Mouse (Mus musculus) adrenal gland, postnatal 14 days (tissue): ENCODE data around the gene Carmil3. TPM values are rescaled to one million over a fixed set of nuclear protein-coding genes. Genes with fewer than 3 reads are reported as not detected.

Experiments
- DNase-seq: peaks from one replicate; pipeline ENCODE4 v3.0.0; 2021; ENCODE audit warnings: mixed read lengths
- long read RNA-seq, 2 experiments: library from polyadenylated mRNA; stranded (forward); transcript quantifications; one replicate each; pipeline ENCODE4 v2.0.0; 2021
- total RNA-seq: library from RNA; stranded (reverse); gene quantifications from 2 replicates; pipeline ENCODE4 v1.2.3, GENCODE M21; 2021

Carmil3 gene
- total RNA-seq, result 6.9 TPM in 2 replicates
- long read RNA-seq, experiment 1, partial matches to known transcripts, result 0 of 1 reads
- long read RNA-seq, experiment 1, other reads (novel, unspliced or antisense), result 1 of 1 reads
- long read RNA-seq, experiment 2, partial matches to known transcripts, result 0 of 2 reads
- long read RNA-seq, experiment 2, other reads (novel, unspliced or antisense), result 2 of 2 reads

DNA sequence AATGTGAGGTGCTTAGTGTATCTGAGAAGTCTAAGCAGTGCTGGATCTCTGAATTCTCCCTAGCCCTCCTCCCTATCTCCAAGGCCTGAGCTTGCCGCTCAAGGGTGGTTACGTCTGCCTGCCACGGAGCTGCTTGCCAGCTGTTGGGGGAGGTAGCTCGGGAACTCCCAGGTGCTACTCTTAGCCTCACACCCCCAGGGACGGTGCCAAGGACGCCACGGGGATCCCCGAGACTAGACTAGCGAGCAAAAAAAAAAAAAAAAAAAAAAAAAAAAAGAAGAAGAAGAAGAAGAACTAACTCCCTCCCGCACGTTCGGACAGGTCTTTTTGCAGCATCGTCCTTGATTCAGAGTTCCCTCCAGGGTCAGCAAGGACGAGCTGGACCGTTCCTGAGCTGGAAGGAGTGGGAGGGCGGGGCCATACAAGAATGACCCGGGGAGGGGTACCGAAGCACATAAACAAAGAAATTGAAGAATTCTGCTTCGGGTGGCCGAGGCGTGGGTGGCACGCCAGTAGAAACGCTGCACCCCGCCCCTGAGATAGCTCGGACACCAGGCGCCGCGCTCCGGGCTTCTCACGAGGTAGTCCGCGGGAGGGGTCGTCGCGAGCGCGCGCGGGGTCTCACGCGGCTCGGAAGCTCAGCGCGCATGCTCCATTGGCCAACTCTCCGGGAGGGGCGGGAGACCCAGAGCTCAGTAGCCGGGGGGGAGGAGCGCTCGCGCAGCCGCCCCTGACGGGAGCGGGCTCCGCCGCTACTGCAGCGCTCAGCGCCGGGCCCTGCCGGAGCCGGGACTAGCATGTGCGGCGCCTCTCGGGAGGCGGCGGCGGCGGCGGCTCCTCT lies at the start of gene Carmil3:
Gene Carmil3 (plus strand): TSS at position 291 of the 841 bp plus-strand sequence.
- DNase-seq, result peak; percentile 77

DNA sequence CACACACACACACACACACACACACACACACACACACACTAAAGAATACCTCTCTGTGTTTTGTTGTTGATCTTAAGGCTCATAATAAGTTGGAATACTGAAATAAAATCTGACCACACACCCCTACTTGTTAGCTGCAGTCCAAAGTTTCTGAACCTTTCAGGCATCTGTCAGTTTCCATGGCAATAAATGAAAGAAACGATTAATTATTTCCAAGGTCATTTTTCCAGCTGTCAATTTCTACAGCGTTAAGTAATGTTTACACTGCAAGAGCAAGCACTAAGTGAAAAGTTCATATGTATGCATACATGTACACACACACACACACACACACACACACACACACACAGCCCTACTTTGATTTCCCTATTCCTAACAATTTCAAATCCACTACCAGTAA lies 32.8 kb upstream of the Carmil3 start:
- no peak for DNase-seq

DNA sequence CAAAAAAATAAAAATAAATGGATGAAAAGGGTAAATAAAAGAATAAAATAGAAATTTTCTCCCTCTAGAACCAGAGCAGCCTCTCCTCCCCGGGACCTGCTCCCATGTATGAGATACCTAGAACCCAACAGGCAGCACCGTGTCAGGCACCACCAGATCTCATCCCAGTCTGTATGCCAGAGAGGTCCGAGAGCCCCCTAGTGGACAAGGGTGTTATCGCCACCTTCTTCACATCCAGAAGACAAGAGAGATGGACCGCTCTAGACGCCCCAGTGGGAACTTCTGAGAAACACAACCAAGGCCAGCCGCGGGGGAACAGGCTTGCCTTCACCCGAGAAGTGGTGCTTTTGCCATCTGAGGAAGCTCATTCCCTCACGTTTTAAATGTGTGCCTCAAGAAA lies 32.2 kb upstream of the Carmil3 start:
- DNase-seq, result peak; percentile 70

DNA sequence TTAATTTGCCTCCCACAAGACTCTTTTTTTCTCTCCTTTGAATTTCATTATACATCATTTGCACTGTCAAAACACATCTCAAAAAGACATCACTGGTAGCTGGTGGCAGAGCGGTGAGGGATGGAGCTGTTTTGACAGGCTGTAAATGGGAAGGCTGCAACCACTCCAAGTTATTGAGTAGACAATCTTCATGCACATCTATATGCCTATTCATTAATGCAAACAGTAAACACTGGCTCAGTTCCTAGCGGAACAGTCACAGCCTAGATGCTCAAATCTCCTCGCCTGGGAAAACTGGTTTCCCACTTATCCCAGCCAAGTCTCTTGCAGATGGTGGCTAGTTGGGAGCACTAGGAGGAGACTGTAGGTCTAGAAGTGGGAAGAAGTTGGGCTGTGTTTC lies 31.7 kb upstream of the Carmil3 start:
- DNase-seq, result no peak

DNA sequence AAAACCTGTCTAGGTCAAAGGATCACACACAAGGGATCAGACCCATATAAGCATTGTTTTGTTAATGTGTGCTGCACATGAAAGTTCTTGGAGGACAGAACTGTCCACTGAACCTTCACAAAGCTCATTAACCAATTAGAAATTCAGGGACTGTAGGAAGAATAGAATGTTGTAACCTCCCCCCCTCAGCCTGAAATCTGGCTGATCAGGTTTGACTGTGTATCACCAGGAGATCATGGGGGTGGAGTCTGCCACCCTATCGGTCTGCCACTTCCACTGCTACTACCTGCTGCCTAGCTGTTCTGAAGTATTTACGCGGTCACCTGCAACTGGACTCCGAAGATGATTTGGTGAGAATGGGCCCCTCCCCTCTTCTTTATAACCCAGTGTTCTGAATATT lies 30.7 kb upstream of the Carmil3 start:
- DNase-seq, result no peak

DNA sequence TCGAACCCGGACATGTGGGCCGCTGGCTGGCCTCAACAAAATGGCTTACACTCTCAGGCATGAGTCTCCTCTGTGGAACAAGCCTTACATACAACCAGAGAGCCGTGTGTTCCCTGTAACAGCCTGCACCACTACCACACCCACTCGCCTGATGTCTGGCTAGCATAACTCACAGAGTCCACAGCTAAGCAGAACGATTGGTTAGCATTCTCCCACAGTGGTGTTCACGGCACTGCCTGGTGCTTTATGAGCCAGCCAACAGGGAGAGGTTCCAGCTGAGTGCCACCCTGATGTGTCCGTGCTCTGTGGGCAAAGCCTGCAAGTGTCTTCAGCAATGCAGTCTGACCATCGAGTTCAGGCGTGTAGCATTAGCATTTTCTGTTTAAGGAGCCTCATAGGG lies 30.2 kb upstream of the Carmil3 start:
- no peak for DNase-seq

DNA sequence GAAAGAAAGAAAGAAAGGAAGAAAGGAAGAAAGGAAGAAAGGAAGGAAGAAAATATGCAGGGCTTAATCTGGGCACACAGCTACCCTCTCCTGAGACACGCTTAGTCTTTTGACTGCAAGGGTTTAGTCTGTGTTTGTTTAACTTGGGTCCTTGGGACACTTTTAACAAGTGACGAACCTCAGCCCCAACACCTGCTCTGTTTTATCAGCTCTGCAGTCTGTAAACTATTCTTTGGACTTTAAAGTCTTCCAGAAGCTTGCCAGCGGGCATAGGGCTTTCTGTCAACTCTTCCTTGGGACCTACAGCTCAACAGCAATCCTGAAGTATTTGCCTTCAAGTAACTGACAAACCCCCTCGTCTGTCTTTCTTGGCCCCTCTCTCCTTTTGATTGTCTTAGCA lies 28.7 kb upstream of the Carmil3 start:
- DNase-seq, result no peak

DNA sequence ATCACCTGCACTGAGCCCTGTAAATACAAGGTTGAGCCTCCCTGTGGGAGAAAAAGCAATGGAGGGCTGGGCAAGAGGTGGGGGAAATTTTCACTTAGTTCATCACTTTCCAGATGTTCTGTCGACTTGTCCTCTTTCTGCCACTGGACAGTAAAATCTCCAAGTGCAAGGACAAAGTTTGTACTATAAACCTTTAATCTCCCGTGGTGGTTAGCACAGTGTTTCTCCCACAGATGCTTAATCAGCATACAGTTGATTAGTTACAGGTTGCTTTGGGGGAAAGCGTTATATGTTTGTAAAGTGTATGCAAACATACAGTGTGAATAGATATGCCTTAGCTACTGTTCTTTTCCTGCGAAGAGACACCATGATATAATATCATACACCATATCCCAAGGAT lies 24.0 kb upstream of the Carmil3 start:
- no peak for DNase-seq

DNA sequence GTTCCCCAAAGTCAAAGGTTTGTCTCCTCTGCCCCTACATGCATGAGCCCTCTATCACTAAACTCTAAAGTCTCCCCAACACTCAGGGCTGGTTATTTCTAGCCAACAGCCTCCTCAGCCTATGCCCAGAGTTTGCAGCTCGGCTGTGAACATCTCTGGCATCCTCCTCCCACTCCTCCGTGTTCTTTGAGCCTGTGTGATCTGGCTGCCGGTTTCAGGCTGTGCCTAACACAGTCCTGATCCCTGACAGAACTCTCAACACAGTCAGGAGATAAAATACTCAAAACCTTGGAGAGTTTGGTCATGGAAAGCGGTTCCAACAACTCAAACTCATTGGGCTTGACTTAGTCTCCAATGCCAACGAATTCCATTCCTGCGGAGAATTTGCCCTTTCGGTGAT lies 23.3 kb upstream of the Carmil3 start:
- DNase-seq, result no peak

DNA sequence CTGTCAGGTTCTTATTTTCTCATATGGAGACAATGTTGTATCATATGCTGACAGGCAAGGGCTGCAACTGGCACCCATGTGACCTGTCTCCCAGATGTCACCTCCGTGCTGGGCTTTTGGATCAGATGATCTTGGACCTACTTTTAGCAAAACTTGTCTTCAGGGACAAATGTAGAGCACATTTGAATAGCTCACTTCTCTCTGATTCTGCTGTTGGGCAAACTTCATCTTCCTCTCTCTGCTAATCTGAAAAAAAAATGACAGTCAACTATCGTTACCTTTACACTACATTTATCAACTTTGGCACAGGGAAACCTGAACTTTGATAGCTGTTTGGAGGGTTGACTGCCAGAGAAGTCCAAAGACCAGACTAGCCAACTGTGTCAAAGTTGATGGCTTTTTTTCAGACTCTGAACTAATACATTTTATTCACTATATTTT lies 22.1 kb upstream of the Carmil3 start:
- no peak for DNase-seq

DNA sequence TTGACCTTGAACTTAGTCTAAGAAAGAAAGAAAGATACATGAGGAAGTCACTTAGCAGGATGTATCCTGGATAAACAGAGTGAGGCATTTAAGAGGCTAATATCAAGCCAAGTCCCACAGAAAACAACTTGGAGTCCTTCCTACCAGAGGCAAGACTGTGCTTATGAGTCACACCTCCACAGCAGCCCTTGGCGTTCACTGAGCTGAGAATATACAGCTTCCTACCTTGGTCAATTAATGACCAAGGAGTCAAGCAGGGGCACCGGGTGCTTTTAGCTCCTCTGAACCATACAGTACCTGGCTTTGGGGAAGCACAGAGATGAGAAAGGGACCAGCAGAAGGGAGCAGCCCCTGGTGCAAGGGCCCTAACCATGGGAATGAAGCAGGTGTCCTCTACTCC lies 21.4 kb upstream of the Carmil3 start:
- DNase-seq, result no peak

DNA sequence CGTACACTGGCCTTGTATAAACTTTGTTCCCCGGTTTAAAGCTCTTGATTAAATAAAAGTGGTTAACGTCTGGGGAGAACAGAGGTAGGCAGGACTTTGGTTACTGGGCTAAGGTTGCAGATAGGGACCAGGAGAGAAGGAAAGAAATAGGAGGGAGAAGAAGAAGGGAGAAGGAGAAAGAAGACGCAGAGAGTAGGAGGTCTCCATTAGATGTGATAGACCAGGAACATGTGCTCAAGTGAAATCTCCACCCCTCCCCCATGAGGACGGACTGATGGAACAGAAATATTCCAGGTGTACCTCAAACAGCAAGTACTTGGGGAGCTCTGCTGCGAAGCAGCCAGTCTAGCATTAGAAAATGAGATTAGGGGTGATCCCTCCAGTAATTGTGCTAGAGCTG lies 20.6 kb upstream of the Carmil3 start:
- no peak for DNase-seq

DNA sequence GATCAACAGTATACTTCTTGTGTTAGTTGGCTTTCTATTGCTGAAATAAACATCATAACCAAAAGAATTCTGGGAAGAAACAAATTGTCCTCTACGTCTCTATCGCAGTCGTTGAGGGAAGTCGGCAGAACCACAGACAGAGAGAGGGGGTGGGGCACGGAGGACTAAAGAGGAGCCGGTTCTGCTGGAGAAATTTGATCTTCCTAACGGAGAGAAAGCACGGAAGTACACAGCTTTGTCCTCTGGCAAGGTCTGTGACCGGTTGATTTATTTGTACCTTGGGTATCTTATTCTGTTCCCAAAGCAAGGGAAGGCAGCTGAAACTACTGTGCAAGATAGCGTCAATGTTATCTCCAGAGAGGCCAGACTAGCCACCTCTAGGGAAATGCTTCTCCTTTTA lies 19.6 kb upstream of the Carmil3 start:
- peak; percentile 48 for DNase-seq

DNA sequence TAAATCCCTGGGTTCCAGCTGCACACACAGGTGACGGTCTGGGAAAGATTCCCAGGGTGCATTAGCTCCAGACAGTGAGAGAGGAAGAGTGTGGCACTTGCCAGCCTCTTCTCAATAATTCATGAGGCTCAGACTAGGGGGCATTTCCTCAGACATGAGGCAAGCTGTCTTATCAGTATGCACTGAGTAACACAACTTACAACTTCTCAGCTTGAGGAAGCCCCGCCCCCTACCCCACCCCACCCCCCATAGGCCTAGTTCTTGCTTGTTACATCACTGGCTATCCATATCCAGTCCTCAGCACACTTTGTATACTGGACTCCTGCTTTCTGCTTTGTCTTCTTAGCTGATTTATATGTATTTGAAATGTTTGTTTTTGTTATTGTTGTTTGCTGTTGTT lies 14.8 kb upstream of the Carmil3 start:
- DNase-seq, result no peak

DNA sequence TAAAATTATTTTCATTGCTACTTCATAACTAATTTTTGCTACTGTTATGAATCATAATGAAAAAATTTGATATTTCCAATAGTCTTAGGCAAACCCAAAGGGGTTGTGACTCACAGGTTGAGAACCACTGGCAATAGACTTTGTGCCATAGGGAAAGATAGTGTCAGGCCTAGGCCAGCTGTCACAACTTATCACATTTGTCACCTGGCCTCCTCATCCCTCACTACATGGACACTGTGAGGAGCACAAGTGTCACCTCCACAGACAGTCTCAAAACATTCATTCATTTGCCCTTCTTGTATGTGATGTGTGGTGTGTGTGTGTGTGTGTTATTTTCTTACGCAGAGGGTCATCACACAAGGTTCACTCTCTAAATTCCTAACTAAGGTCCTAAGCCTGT lies 13.0 kb upstream of the Carmil3 start:
- DNase-seq, result no peak

DNA sequence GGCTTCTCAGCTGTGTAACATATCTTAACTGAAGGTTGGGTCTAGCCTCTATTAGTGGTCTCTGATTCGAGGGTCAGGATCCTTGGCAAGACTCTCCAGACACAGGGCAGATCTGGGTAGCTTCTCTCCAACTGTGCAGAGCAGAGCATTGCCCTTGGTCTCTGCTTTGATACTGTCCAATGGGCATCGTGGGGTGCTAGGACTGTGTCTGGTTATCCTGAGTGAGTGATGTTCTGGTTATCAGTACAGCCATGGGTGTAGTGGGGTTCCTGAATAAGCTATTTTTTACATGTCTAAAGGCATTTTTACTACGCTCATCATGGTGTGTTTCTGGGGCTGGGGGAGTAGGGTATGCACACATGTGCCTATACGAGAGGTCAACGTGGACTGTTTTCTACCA lies 12.6 kb upstream of the Carmil3 start:
- DNase-seq, result no peak

DNA sequence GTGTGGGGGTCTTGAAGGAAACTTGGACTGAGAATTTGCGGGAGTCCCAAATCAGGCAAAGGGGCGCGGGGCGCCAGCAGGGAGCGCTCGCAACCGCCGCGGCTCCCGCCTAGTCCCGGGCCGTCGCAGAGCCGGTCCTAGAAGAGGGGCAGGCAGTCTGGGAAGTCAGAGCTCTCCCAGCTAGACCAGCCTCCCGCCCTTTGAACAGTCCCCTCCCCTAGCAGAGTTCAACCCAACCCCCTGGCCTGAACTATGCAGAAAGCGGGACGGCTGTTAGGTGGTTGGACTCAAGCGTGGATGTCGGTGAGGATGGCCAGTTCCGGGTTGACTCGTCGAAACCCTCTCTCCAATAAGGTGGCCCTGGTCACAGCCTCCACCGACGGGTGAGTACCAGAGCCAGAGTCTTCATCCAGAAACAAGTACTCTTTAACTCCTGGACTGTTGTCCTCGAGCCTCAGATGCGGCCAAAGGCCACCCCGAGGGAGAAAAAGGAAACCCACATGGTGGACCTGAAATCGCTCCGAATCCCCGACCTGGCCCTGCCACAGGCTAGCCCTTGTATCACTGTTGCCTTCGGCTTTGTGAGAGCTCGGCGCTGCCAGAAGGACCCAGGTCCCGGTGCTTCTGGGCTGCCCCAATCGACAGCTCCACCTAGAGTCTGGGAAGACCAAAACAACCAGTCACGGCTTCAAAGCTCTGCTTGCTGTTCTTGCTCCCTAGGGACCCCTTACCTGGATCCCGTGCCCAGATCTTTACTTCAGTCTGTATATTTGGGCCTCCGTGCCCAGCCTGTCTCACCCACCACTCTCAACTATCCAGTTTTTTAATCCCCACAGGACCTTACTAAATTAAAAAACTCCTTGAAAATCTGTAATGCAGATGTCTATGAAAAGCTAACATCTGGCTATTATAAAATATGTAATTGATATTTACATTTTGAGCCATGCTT lies 11.5 kb upstream of the Carmil3 start, which contains the start of gene Dhrs4:
Gene Dhrs4 (plus strand): TSS at position 108 of the 949 bp plus-strand sequence.
- peak; percentile 91 for DNase-seq

DNA sequence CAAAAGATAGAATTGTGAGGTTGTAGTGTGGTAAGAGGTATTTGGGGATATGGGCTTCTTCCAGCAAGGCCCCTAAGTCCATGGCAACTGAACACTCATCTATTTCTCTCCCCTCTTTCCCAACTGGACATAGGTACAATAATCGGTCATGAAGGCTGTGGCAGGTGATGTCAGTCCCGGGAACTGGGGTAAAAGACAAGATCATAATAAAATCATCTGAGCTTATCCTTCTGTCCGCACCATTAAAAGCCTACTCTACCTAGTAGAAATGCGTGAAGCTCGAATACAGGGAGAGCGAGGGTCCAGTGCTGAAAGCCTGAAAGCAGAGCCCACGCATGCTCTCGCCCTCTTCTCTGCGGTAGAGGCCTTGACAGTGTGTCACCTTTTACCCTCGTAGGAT lies 10.8 kb upstream of the Carmil3 start:
- DNase-seq, result no peak

DNA sequence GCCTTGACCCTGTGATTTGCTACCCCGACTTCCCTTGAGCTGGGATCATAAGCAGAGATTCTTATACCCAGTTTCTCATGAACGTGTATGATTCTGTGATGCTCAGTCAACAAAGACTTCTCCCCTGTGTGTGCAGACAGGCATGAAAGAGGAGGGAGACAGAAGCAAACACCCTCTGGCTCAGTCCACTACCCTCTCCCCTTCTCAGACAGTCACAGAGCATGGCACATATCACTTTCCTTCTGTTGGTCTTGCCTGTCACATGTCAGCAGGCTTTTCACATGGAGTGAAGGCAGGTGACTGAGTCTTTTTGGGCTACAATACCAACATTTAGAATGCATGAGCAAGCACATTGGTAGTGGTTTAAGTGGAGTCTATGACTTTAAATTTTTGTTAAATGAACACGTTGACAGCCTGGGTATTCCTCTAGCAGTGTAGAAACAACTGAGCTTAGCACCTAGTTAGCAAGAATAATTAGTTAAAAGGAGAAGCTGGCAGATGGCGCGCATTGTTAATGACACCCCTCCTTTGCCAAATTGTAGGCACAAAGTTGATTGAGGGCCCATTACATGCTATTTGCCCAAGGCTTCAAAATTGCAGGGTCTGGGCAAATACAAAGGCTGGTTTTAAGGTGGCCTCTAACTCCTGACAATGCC lies 5.9 kb upstream of the Carmil3 start:
- DNase-seq, result no peak

DNA sequence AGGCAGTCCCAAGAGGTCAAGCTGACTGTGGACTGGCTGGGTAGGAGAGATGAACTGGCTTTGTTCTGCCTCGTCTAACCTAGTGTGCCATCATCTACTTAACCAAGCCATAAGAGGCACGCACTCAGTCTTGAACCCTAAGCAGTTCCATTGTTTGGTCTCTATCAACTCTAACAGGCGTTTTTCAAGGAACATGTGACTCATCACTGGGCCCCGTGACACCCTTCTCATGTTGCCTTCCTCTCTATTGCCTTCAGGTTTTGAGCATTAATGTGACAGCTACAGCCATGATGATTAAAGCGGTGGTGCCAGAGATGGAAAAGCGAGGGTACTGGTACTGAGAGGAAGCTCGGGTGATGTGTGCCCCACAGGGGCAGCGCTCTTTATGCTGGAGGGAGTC lies 3.6 kb upstream of the Carmil3 start:
- DNase-seq, result no peak

DNA sequence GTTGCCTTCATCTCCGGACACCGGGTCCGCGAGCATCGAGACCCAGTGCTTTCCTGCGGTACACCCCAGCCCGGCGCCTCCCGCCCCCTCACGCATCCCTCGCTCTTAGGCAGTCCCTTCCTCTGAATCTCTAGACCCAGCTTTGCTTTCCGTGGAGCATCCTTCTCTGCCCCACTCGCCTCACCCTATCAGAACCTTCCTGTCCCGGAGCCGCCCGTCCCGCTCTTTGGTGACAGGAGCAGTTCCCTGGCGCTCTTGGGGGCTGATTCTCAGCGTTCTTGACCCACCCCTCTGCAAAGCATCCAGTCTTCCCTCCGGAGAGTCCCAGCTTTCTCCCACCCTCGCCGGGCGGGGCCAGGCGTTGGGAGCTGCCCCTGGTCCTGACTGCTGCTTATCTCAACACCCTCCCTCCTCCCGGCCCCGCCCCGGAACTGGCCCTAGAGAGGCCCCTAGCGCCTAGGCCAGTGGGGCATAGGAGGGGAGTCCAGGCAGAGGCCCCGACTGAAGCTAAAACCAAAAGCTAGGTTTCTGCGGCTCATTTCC lies 911 bp downstream of the Carmil3 start:
- peak; percentile 79 for DNase-seq

DNA sequence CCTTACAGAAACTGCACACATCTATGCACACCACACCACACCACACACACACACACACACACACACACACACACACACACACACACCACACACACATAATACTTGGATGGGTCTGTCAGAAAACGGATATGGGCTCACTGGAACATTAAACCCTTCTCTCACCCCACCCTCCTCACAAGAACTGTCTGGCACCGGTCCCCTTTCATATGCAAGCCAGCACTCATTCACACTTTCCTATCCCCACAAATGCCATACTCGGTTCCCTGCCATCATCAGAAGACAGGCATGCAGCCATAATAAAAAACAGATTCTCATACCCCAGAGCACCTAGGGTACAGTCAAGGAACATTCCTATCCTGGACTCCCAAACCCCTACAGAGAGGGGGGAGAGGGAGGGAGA lies 1.7 kb downstream of the Carmil3 start:
- DNase-seq, result no peak
